Mouse (Mus musculus) liver, embryonic 11.5 days (tissue): ENCODE measurements around the gene Lgals7. TPM values are rescaled to one million over a fixed set of nuclear protein-coding genes. Genes with fewer than 3 reads are reported as not detected.
A peak's percentile ranks its signal among the peaks of the same experiment; 100 is the strongest.

Source experiments
- ATAC-seq: fragments of 200-750 bp; cut with Nextera tagmentation; replicated peaks from 2 replicates; pipeline ENCODE4 v1.8.0; 2017; ENCODE audit warnings: moderate number of reproducible peaks, mild to moderate bottlenecking, moderate TSS enrichment, moderate library complexity; ENCODE audit not compliant: low FRiP score
- DNase-seq: peaks from one replicate; pipeline ENCODE4 v3.0.0-alpha.2; 2017; ENCODE audit warnings: low spot score
- H3K27ac ChIP-seq: fragments of 300-500 bp; sonication (generic); 2 replicates; pipeline ENCODE4 v1.5.1; 2014; ENCODE audit warnings: mild to moderate bottlenecking, low read depth, low read length, control low read depth
- H3K27me3 ChIP-seq: fragments of 300-500 bp; sonication (generic); replicated peaks from 2 replicates; pipeline ENCODE4 v1.6.1; 2014; ENCODE audit warnings: low read length, mixed read lengths; ENCODE audit not compliant: control insufficient read depth, insufficient read depth
- H3K36me3 ChIP-seq: fragments of 300-500 bp; sonication (generic); 2 replicates; pipeline ENCODE4 v1.6.1; 2014; ENCODE audit warnings: mild to moderate bottlenecking, low read length, moderate library complexity, mixed read lengths; ENCODE audit not compliant: control insufficient read depth, insufficient read depth
- H3K4me1 ChIP-seq: fragments of 300-500 bp; sonication (generic); replicated peaks from 2 replicates; pipeline ENCODE4 v1.6.1; 2014; ENCODE audit warnings: low read length, mixed read lengths; ENCODE audit not compliant: control insufficient read depth, insufficient read depth
- H3K4me2 ChIP-seq: fragments of 300-500 bp; sonication (generic); 2 replicates; pipeline ENCODE4 v1.6.1; 2014; ENCODE audit warnings: mild to moderate bottlenecking, control low read depth, moderate library complexity
- H3K4me3 ChIP-seq: fragments of 300-500 bp; sonication (generic); 2 replicates; pipeline ENCODE4 v1.5.1; 2014; ENCODE audit warnings: low read depth, low read length, control low read depth
- H3K9ac ChIP-seq: fragments of 300-500 bp; sonication (generic); 2 replicates; pipeline ENCODE4 v1.6.1; 2014; ENCODE audit warnings: low read depth, low read length, control low read depth
- H3K9me3 ChIP-seq: fragments of 300-500 bp; sonication (generic); 2 replicates; pipeline ENCODE4 v1.6.1; 2016; ENCODE audit warnings: low read length, inconsistent platforms, mixed read lengths; ENCODE audit not compliant: control insufficient read depth
- WGBS: fragments of 180-500 bp; shearing (Covaris S2); extraction: QIAGEN DNeasy Blood & Tissue Kit; methylation state at CpG from one replicate; pipeline ENCODE4 v1.1.7; 2014; 5-methylcytosine and 5-hydroxymethylcytosine counted together
- polyA plus RNA-seq: library from polyadenylated mRNA; unstranded; fragments of >200 nt; fragmentation: Nextera tagmentation; extraction: Ambion mirVana; gene quantifications from 2 replicates; pipeline ENCODE4 v1.2.1, GENCODE M21; 2014

The Lgals7 gene
- polyA plus RNA-seq, 1 experiment from 2014 or later, result not detected

DNA sequence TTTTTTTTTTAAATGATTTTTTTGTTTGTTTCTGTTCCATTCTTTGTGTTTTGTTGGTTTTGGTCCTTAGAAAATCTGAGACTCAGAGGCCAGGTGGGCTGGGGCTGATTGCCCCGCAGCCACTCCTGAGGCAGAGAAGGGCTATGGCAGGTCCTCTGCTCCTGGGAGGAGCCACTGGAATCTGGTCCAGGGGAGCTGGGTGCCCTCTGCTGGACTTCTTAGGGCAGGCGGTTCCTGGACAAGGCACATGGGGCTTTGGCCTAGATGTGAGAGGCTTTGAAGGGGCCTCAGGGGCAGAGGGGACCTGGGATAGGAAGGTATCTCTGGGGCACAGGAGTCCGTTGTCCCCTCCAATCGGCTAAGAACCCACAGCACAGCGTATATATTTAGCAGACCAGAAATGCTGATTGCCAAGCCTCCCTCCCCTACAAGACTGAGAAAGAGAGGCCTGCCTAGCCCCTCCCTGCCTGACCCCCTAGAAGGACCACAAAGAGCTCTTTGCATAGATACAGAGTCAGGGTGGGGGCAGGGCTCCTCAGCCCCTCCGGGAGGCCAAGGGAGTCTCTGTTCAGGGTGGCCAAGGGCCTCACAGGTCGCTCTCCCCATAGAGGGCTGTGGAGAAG is 30.1 kb downstream of the Lgals7 start:
- Histone ChIP-seq H3K4me3 (no peak overlapping the region), H3K27me3 (peaks cover 20% of the 10 kb centered on the region), H3K9me3 (no peaks in the 10 kb centered on the region), H3K4me2 (no peak overlapping the region), H3K27ac (no peak overlapping the region), H3K4me1 (peaks cover 14% of the 10 kb centered on the region), H3K36me3 (peaks cover 67% of the 10 kb centered on the region), H3K9ac (no peak overlapping the region)
- 51% methylated on average over 7 of the region's 7 CpGs for WGBS
- ATAC-seq, result peak; percentile 36; the same call in 1 of the 2 replicates
- no peak for DNase-seq

DNA sequence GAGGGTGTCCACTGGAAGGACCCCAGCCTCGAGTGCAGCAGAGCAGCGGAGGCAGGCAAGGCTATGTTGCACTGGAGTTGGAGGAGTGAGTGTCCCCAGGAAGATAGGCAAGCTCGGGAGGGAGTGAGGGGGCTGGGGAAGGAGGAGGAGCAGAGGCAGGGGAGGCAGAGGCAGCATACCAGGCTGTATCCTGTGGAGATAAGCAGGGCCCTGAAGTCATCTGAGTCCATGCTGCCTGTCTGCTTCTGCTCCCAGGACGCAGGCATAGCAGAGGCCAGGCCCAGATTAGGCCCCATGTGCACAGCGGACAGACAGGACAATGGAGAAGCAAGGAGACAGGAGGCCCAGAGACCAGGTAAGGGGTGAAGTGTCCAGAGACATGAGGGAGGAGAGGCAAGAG is 31.3 kb downstream of the Lgals7 start:
- Histone ChIP-seq H3K36me3 (peaks cover 78% of the 10 kb centered on the region), H3K4me3 (no peak overlapping the region), H3K9me3 (no peaks in the 10 kb centered on the region), H3K4me1 (peaks cover 14% of the 10 kb centered on the region), H3K27ac (peak overlapping the region; percentile 44), H3K9ac (0 out of 2 replicates have a peak overlapping the region, but pooled peaks have one; percentile 35), H3K27me3 (peaks cover 8% of the 10 kb centered on the region), H3K4me2 (peak overlapping the region; percentile 46)
- DNase-seq (no peak), ATAC-seq (peak; percentile 71)
- 29% methylated on average over 5 of the region's 5 CpGs for WGBS

DNA sequence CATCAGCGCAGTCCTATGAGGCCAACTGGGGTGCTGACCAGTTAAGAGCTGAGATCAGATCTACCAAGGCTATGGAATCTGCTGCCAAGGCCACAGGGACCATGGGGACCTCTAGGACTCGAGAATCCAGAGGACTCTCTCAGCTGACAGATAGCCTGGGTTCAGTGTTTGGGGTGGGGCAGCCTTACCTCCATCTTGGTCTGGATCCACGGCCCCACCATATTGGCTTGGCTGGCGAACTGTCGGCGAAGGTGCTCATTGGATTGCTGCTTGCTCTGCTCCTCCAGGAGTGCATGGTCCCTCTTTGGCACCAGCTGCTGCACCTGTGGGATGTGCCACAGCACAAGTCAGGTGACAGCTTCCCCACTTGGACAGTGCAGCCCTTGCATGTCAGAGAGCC is 34.0 kb downstream of the Lgals7 start:
- Histone ChIP-seq H3K27me3 (no peaks in the 10 kb centered on the region), H3K4me2 (no peak overlapping the region), H3K36me3 (peaks cover 86% of the 10 kb centered on the region), H3K9me3 (no peaks in the 10 kb centered on the region), H3K4me3 (no peak overlapping the region), H3K4me1 (peaks cover 14% of the 10 kb centered on the region), H3K9ac (no peak overlapping the region), H3K27ac (no peak overlapping the region)
- ATAC-seq (no peak), DNase-seq (no peak)
- 92% methylated on average over 6 of the region's 6 CpGs for WGBS

DNA sequence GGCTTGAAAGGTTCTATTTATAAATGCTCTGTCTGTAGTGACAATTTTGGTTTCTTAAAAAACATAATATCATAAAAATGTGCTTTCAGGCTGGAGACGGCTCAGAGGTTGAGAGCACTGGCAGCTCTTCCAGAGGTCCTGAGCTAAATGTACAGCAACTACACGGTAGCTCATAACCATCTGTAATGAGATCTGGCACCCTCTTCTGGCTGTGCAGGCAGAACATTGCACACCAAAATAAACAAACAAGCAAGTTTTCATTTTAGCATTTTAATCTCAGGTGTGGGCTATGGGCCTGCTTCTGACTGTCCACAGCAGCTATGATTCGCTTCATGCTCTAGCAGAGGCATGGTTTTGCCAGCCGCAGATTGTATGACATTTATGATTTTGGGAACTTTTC is 36.3 kb downstream of the Lgals7 start:
- no peak overlapping the region for H3K9ac ChIP-seq
- no peak for ATAC-seq
- H3K36me3 ChIP-seq, result peaks cover 90% of the 10 kb centered on the region
- H3K9me3 ChIP-seq, result no peaks in the 10 kb centered on the region
- 87% methylated on average over 4 of the region's 4 CpGs for WGBS
- no peak overlapping the region for H3K4me2 ChIP-seq
- H3K27ac ChIP-seq, result no peak overlapping the region
- H3K27me3 ChIP-seq, result no peaks in the 10 kb centered on the region
- DNase-seq, result no peak
- H3K4me3 ChIP-seq, result no peak overlapping the region
- peaks cover 7% of the 10 kb centered on the region for H3K4me1 ChIP-seq

DNA sequence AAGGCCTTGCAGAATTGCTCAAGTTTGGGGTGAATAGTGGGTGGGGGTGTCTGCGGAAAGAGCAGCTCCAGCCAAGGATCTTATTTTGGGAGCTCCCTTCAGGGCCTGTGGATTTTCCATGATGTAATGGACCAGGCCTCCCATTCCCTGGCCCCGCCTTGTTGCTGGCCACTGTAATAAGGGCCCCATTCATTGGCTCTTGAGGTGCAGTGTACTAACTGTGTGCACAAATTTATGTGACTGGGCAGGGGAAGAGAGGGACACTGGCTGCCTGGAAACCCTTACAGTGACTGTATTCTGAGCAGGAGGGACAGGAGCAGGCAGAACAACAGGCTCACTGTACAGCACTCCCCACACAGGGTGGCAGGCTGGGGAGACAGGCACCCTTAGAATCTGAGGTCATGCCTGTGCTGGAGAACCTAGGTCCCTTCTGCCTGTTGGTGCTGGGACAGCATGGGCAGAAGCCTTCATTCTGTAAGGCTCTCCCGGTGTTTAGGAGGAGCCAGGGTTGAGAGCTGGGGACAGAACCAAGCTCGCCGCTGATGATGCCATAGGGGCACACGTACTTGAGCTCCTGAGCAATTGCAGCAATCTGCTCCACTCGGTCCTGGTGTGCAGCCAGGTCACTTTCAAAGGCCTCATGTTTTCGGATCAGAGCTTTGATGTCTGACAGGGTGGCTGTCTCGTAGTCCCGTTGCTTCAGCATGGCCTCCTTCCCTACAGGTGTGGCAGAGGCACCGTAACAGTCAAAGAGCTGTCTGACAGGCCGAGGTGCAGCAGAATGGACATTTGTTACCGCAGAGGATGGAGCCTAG is 37.9 kb downstream of the Lgals7 start:
- Histone ChIP-seq H3K27me3 (no peaks in the 10 kb centered on the region), H3K27ac (no peak overlapping the region), H3K4me2 (no peak overlapping the region), H3K4me1 (no peaks in the 10 kb centered on the region), H3K4me3 (no peak overlapping the region), H3K9ac (no peak overlapping the region), H3K36me3 (peaks cover 90% of the 10 kb centered on the region), H3K9me3 (no peaks in the 10 kb centered on the region)
- 92% methylated on average over 13 of the region's 13 CpGs for WGBS
- DNase-seq, result no peak
- no peak for ATAC-seq

DNA sequence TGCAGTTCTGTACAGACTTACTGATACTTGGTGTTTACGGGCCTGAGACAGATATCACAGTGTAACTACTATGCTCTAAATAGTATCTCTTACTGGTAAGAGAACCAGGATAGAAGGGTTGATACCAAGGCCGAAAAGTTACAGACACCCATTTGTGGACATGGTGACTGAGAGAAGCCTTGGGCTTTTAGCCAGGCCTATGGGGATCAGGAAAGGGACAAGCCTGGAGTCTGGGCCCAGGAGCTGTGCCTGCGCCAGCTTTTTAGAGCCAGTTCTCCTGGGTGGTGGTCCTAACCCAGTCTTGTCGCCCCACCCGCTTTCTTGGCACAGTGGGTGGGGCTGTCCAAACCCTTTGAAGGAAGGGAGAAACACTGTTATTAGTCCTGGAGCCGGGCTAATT is 38.5 kb downstream of the Lgals7 start:
- Histone ChIP-seq H3K36me3 (peaks cover 90% of the 10 kb centered on the region), H3K4me2 (no peak overlapping the region), H3K27ac (no peak overlapping the region), H3K9me3 (no peaks in the 10 kb centered on the region), H3K4me3 (no peak overlapping the region), H3K4me1 (no peaks in the 10 kb centered on the region), H3K27me3 (no peaks in the 10 kb centered on the region), H3K9ac (no peak overlapping the region)
- 95% methylated on average over 6 of the region's 6 CpGs for WGBS
- DNase-seq (no peak), ATAC-seq (no peak)

DNA sequence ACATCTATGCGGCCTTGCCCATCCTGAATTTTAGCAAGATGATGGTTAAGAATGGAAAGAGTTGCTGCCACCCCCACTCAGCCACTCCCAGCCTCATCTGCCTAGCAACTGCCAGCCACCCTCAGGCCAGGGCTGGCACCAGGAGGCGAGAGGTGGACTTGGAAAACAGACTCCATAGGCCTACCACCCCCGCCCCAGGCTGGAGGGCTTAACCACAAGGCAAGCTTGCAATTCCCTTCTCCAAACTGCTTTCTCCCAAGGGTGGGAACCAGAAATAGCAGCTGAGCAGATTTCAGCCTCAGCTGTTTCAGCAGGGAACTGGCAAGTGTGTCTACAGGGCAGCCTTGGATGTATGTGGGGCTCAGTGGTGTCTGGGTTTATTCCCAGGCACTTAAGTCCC is 39.2 kb downstream of the Lgals7 start:
- DNase-seq (no peak), ATAC-seq (no peak)
- WGBS, result 99% methylated on average over 3 of the region's 3 CpGs
- H3K9ac ChIP-seq, result no peak overlapping the region
- H3K4me1 ChIP-seq, result no peaks in the 10 kb centered on the region
- no peak overlapping the region for H3K4me2 ChIP-seq
- H3K36me3 ChIP-seq, result peaks cover 92% of the 10 kb centered on the region
- no peaks in the 10 kb centered on the region for H3K9me3 ChIP-seq
- no peaks in the 10 kb centered on the region for H3K27me3 ChIP-seq
- no peak overlapping the region for H3K4me3 ChIP-seq
- H3K27ac ChIP-seq, result no peak overlapping the region

DNA sequence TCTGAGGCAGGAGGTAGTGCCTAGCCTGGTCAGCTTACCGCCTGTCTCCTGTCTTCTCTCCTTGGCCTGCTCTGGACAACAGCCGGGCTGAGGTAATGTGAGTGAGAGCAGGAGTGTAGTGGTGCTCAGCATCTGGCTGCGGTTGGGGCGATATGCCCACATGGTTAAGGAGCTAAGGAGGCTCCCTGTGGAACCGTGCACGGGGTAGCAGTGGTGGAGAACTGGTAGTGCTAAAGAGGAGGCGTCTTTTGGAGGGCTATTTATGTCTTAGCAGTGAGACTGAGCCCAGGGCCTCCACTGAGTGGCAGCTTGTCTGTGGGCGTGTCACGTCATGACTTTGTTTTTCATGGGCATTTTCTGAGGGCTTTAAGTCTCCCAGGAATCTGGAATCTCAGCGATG is 40.1 kb downstream of the Lgals7 start:
- Histone ChIP-seq H3K4me2 (no peak overlapping the region), H3K4me3 (no peak overlapping the region), H3K4me1 (no peaks in the 10 kb centered on the region), H3K9ac (no peak overlapping the region), H3K27me3 (no peaks in the 10 kb centered on the region), H3K27ac (no peak overlapping the region), H3K9me3 (no peaks in the 10 kb centered on the region), H3K36me3 (peaks cover 89% of the 10 kb centered on the region)
- DNase-seq (no peak), ATAC-seq (no peak)
- 93% methylated on average over 10 of the region's 10 CpGs for WGBS

DNA sequence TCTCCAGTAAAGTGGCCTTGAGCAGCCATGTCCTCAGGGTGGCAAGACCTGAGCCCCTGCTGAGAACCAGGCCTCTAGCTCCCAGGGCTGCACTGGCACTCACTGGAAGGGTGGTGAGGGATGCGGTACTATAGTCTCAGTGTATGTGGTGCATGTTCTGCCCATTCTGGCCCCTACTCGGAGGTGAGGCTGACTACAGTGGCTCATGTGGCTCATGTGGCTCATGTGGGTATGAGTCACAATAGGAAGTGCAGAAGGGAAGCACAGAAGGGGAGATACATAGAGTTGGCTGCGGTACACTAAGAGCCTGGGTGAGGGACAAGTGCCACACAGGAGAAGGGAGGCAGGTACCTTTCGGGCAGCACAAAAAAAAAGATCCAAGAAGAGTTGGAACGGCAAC is 43.5 kb downstream of the Lgals7 start:
- Histone ChIP-seq H3K4me1 (no peaks in the 10 kb centered on the region), H3K9me3 (no peaks in the 10 kb centered on the region), H3K4me2 (no peak overlapping the region), H3K27ac (no peak overlapping the region), H3K36me3 (peaks cover 88% of the 10 kb centered on the region), H3K4me3 (no peak overlapping the region), H3K9ac (no peak overlapping the region), H3K27me3 (no peaks in the 10 kb centered on the region)
- WGBS, result 87% methylated on average over 5 of the region's 5 CpGs
- ATAC-seq, result no peak
- no peak for DNase-seq
